Mouse (Mus musculus): ENCODE results near the gene Rtn4r. TPM values are rescaled to one million over a fixed set of nuclear protein-coding genes. Genes with fewer than 3 reads are reported as not detected.

Rtn4r gene
- polyA plus RNA-seq, 1 experiment, result 0.77 TPM

DNA sequence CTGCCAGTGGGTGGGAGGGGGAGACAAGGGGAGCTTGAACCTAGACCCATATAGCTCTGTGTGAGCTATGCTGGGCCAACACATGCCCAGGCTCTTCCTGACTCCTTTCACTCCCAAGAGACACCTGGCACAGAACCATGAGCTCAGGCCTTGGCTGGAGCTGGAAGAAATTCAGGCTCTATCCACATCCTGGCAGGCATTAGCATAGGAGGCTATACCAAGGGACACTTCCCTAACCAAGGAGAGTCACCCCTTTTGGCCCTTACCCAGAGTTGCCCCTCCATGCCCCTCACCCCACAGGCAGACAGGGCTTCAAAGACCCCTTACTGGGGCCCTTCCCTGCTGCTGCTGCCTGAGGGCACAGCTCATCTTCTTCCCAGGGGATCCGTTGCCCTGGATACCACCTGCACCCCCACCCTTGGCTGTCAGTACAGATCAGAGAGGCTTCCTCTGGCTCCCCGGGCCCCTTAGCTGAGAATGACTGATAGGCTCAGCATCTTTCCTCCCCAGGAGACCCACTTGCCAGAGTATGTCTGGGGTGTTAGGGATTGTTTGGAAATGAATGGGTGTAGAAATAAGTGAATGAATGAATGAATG lies 37.3 kb downstream of the Rtn4r start:
- TF ChIP-seq POLR2A (IDR thresholded peaks at IDR 0.05; ENCODE audit: borderline replicate concordance, control insufficient read depth, low read depth, low read length), result no peak
- no peak for TF ChIP-seq CTCF (IDR thresholded peaks at IDR 0.05; ENCODE audit: control insufficient read depth, insufficient read depth, low read length)
- WGBS, result 67% methylated on average over 2 of the region's 2 CpGs
- no peak overlapping the region for H3K4me3 ChIP-seq (replicated peaks; ENCODE audit: control insufficient read depth, low read depth, low read length)
- no peak overlapping the region for H3K27ac ChIP-seq (ENCODE audit: control insufficient read depth, insufficient read depth, low read depth, low read length, poor library complexity)
- peaks cover 5% of the 10 kb centered on the region; the same call in 1 of the 2 replicates for H3K4me1 ChIP-seq (ENCODE audit: control insufficient read depth, insufficient read depth, low read length)

DNA sequence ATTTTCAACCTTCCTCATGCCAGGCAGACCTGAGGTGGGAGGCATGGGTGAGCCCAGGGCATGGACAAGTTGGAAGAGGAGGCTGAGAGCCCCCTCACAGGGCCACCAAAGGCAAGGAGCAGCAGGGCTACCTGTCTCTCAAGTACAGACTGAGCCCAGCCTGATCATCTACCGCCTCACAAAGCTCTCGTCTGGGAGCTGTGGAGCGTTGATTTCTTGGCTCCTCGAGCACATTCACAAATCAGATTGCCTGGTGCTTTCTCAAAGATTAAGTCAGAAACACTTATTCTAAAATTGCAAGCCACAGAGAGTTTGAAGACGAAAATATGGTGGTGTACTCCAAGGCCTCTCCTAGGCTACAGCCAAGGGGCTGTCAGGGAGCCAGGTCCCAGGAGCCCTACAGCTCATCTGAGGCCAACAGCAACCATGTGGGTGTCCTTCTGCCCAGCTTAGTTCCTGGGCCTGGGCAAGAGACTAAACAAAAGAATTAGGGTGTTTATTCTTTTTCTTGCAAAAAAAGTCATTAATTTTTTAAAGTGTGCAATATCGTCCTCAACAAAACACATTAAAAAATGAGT lies 39.3 kb downstream of the Rtn4r start:
- Histone ChIP-seq H3K4me3 (replicated peaks; ENCODE audit: control insufficient read depth, low read depth, low read length) (no peak overlapping the region), H3K4me1 (ENCODE audit: control insufficient read depth, insufficient read depth, low read length) (no peaks in the 10 kb centered on the region; the same call in 1 of the 2 replicates), H3K27ac (ENCODE audit: control insufficient read depth, insufficient read depth, low read depth, low read length, poor library complexity) (no peak overlapping the region)
- TF ChIP-seq CTCF (IDR thresholded peaks at IDR 0.05; ENCODE audit: control insufficient read depth, insufficient read depth, low read length) (no peak), POLR2A (IDR thresholded peaks at IDR 0.05; ENCODE audit: borderline replicate concordance, control insufficient read depth, low read depth, low read length) (no peak)
- WGBS, result 79% methylated on average over 6 of the region's 6 CpGs

DNA sequence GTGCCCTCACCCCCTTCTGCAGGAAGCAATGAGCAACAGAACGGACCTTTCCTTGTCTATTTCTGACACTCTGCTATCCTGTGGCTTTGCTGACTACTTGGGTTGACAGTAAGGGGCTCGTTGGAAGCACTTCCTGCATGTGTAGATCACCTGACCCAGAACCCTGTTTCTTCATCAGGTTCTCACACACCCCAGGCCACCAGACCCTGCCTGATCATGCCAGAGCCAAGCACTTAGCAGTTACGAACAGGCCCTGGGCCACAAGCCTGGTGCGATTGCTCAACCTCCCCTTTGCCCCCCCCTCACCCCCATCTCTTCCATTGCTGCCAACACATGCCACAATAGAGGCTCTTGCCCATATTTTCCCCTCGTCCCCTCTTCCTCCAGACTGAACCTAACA lies 41.7 kb downstream of the Rtn4r start:
- no peak for TF ChIP-seq POLR2A (IDR thresholded peaks at IDR 0.05; ENCODE audit: borderline replicate concordance, control insufficient read depth, low read depth, low read length)
- TF ChIP-seq CTCF (IDR thresholded peaks at IDR 0.05; ENCODE audit: control insufficient read depth, insufficient read depth, low read length), result no peak
- no peak overlapping the region for H3K27ac ChIP-seq (ENCODE audit: control insufficient read depth, insufficient read depth, low read depth, low read length, poor library complexity)
- WGBS, result 17% methylated on average over 5 of the region's 5 CpGs

DNA sequence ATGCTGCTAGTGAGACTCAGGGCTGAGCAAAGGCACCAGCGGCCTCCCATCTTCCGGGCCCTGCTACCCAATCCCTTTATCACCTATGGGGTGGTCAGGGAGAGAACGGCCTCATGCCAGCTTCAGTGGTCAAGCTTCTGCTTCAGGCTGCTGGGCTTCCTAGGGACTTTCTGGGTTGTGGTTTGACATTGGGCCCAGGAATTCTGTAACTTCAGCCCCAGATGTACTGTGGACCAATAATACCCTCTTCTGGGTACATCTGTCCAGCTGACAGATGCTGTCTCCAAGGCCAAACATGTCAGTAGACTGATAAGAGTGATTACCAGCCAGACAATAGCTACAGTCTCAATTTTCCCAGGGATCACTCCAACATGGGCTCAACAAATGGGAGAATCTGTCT lies 42.3 kb downstream of the Rtn4r start:
- H3K4me1 ChIP-seq (ENCODE audit: control insufficient read depth, insufficient read depth, low read length), result peaks cover 2% of the 10 kb centered on the region; the same call in 1 of the 2 replicates
- WGBS, result 76% methylated on average over 3 of the region's 3 CpGs
- no peak overlapping the region for H3K4me3 ChIP-seq (replicated peaks; ENCODE audit: control insufficient read depth, low read depth, low read length)
- TF ChIP-seq POLR2A (IDR thresholded peaks at IDR 0.05; ENCODE audit: borderline replicate concordance, control insufficient read depth, low read depth, low read length), result no peak
- no peak for TF ChIP-seq CTCF (IDR thresholded peaks at IDR 0.05; ENCODE audit: control insufficient read depth, insufficient read depth, low read length)
- H3K27ac ChIP-seq (ENCODE audit: control insufficient read depth, insufficient read depth, low read depth, low read length, poor library complexity), result no peak overlapping the region

More for the DNA sequence above, 41.7 kb downstream of the Rtn4r start:
- H3K4me1 ChIP-seq (ENCODE audit: control insufficient read depth, insufficient read depth, low read length), result peaks cover 2% of the 10 kb centered on the region; the same call in 1 of the 2 replicates
- H3K4me3 ChIP-seq (replicated peaks; ENCODE audit: control insufficient read depth, low read depth, low read length), result no peak overlapping the region

DNA sequence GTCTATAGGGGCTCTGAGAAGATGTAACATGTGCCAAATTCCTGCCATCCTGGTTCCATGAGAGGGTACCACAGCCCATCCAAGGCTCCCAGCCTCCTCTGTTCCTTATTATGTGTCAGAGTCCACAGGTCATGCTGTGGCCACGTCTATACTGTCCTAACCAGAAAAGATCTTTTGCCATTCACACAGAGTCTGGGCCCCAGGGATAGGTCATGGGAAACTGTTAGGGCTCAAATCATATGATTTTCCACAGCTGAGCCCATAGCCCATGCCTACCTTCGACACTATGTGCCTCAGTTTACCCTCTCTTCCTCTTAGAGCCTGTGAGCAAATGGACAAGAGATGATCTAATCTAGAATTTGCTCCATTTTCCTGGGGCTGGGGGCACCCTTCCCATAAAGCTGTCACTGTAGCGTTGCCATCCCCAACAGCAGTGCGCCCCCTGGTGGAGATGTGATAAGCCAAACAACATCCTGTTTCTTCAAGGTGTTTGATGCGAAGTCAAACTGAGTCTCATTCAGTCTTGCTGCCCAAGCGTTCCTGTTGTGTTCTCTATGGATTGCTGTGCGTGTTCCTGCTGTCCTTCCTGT lies 44.9 kb downstream of the Rtn4r start:
- 6% methylated on average over 7 of the region's 7 CpGs for WGBS
- TF ChIP-seq CTCF (IDR thresholded peaks at IDR 0.05; ENCODE audit: control insufficient read depth, insufficient read depth, low read length), result peak; percentile 97
- no peak for TF ChIP-seq POLR2A (IDR thresholded peaks at IDR 0.05; ENCODE audit: borderline replicate concordance, control insufficient read depth, low read depth, low read length)
- Histone ChIP-seq H3K27ac (ENCODE audit: control insufficient read depth, insufficient read depth, low read depth, low read length, poor library complexity) (no peak overlapping the region), H3K4me3 (replicated peaks; ENCODE audit: control insufficient read depth, low read depth, low read length) (no peak overlapping the region), H3K4me1 (ENCODE audit: control insufficient read depth, insufficient read depth, low read length) (peaks cover 2% of the 10 kb centered on the region; the same call in 1 of the 2 replicates)

DNA sequence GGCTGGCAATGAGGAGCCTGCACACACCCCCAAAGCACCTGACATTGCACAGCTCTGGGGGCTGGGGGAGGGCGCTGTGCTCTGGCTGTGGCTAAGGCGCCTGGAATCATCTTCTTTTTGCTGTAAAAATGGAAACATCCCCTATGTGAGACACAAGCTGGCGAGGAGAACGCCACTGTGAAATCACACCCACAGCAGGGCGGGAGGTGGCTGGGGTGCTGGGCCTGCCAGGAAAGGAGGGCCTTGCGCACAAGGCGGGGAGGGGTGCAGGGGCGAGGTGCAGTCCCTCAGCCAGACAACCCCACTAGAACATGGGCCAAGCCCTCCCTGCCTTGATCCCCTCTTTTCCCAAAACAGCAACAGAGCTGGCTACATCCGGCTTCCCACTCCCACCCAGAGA lies 45.8 kb downstream of the Rtn4r start:
- TF ChIP-seq POLR2A (IDR thresholded peaks at IDR 0.05; ENCODE audit: borderline replicate concordance, control insufficient read depth, low read depth, low read length) (no peak), CTCF (IDR thresholded peaks at IDR 0.05; ENCODE audit: control insufficient read depth, insufficient read depth, low read length) (no peak)
- no peak overlapping the region for H3K4me3 ChIP-seq (replicated peaks; ENCODE audit: control insufficient read depth, low read depth, low read length)
- no peak overlapping the region for H3K27ac ChIP-seq (ENCODE audit: control insufficient read depth, insufficient read depth, low read depth, low read length, poor library complexity)
- WGBS, result 71% methylated on average over 9 of the region's 9 CpGs
- H3K4me1 ChIP-seq (ENCODE audit: control insufficient read depth, insufficient read depth, low read length), result peaks cover 2% of the 10 kb centered on the region; the same call in 1 of the 2 replicates

DNA sequence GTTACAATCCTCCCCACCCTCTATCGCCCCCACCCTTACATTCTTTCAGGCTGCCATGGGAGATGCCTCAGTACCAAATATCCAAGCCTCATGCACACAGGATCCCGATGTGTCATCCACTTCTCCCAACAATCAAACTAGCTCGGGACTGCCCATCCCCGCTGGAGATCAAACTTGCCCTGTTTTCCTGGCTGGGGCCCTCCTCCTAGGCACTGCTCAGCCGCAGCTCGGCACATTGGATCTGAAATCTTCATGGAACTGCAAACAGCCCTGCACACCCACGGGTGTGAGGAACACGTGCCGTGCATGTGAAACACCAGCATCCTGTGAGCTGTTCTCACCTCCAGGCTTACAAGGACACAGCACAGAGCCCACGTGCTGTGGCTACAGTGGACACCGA lies 46.3 kb downstream of the Rtn4r start:
- 59% methylated on average over 11 of the region's 11 CpGs for WGBS
- Histone ChIP-seq H3K4me1 (ENCODE audit: control insufficient read depth, insufficient read depth, low read length) (peaks cover 2% of the 10 kb centered on the region; the same call in 1 of the 2 replicates), H3K27ac (ENCODE audit: control insufficient read depth, insufficient read depth, low read depth, low read length, poor library complexity) (no peak overlapping the region), H3K4me3 (replicated peaks; ENCODE audit: control insufficient read depth, low read depth, low read length) (no peak overlapping the region)
- TF ChIP-seq POLR2A (IDR thresholded peaks at IDR 0.05; ENCODE audit: borderline replicate concordance, control insufficient read depth, low read depth, low read length) (no peak), CTCF (IDR thresholded peaks at IDR 0.05; ENCODE audit: control insufficient read depth, insufficient read depth, low read length) (no peak)

DNA sequence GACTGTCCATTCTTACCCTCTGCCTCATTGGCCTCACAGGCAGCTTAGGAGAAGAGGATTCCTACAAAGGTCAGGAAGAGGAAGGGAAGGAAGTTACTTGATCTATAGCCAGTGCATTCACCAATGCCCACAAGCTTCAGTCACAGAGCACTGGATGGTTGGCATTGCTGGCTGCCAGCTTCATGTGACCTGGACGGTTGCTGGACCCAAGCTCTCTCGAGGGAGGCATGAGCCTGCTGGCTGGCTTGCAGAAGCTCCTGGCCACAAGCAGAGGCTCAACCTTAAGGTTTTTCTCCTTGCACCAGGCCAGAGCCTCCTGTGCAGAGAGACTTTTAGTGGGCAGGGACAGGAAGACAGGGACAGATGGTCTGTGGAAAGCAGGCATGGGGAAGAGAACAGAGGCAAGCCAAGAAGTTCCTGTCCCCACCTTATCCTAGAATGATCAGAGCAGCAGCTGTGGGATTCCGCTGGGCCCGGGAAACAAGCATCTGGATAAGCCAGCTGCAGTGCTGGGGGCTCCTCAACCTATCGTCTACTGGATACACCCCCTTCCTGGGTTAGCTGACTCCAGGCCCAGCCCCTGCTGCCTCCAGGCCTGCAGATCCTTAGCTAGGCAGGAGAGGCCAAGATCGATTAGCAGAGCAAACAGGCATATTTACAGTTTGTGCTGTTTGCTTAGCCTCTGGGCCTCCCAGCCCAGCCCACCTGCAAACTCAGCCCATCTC lies 48.5 kb downstream of the Rtn4r start:
- peaks cover 2% of the 10 kb centered on the region; the same call in 1 of the 2 replicates for H3K4me1 ChIP-seq (ENCODE audit: control insufficient read depth, insufficient read depth, low read length)
- TF ChIP-seq POLR2A (IDR thresholded peaks at IDR 0.05; ENCODE audit: borderline replicate concordance, control insufficient read depth, low read depth, low read length), result no peak
- WGBS, result 23% methylated on average over 6 of the region's 6 CpGs
- H3K27ac ChIP-seq (ENCODE audit: control insufficient read depth, insufficient read depth, low read depth, low read length, poor library complexity), result no peak overlapping the region
- no peak overlapping the region for H3K4me3 ChIP-seq (replicated peaks; ENCODE audit: control insufficient read depth, low read depth, low read length)
